Mouse (Mus musculus): ENCODE measurements at regions not wholly inside any gene's neighbourhood (a gene's known extent, or its start where the extent isn't known, plus 50 kb on each side); places are given as distances from the start of the nearest gene placed in this dataset.

DNA sequence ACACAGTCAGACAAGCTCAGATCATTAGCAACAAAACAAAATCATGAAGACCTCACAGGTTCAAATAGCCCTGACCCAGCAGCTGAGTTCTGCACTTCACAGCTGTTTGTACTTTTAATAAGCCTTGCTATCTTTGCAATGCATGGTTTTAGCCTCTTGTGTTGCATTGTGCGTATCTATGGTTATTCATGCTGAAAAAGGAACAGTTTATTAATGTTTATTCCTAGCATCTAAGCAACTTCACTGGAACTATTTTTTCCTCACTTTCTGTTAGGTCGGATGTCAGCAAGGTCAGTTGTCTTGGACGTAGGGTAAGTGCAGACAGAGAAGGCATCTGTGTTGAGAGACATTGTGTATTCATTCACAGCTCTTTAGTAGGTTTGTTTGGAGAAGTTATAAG lies 107.3 kb upstream of the Ccn2 start:
- no peak for ATAC-seq (replicated peaks; ENCODE audit: poor library complexity, severe bottlenecking)

DNA sequence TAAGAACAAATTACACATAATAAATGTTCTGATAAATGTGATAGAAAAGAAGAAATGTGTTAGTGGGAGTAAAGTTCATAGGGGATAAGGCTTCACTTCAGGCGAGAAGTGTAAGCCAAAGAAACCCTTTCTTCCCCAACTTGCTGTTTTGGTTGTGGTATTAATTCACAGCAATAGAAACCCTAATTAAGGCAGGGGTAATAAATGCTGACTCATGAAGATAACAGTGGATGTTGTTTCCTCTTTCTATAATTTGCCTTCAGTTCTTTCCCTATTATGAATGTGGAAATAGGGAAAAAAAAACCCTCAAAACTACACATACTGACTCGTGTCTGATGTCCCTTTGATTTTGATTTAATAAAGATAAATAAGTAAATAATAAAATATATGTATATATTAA lies 104.8 kb upstream of the Ccn2 start:
- ATAC-seq (replicated peaks; ENCODE audit: poor library complexity, severe bottlenecking) = no peak

DNA sequence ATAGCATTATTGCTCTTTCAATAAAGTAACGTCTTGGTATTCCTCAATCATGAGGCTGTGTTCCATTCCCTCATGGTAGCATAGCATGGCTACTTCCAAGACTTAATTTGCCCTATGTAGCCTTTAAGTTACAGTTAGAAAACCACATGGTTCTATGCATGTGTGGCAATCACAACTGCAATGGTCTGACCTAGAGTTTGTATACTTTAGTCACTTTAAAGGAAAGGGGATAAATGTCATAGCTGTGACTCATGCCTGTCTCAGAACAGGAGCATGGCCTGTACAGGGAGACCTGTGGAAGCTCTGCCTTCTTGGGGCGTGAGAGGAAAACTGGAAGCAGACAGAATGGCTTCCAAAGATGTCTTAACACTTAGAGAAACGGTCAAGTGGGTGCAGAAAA lies 103.4 kb upstream of the Ccn2 start:
- ATAC-seq (replicated peaks; ENCODE audit: poor library complexity, severe bottlenecking) = no peak

DNA sequence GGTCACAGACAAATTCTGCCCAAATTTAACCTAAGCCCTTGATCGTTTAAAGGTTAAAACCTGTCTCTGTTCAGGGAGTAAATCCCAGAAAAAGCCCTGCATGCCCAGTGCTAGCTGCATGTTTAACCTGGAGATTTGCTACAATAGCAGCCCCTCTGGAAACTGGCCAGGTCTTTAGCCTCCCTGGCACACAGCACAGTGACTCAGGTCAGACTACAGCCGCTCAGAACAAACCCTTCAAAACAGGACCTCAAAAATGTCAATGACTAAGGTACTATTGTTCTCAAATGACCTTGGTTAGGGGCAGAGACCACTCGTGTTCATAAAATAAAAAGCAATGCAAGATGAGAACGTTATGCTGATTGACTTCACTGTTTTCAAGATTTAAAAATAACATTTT lies 101.8 kb upstream of the Ccn2 start:
- no peak for ATAC-seq (replicated peaks; ENCODE audit: poor library complexity, severe bottlenecking)

DNA sequence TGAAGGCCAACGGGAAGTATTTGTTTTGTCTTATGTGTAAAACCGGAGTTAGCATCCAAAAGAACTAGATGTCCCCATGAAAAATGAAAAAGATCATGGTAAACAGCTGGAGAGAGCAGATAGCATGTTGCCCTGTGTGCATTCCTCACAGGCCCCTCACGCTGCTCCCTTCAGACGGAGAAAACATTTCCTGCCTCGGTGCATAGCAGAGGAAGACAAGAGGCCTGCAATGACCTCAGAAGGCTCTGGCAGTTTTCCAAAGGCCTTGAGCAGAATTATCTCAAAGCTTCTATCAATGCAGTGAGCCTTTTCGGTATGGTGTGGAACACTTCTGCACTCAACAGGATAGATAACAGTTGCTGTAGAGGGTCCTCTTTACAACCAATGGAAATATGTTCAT lies 101.3 kb upstream of the Ccn2 start:
- no peak for ATAC-seq (replicated peaks; ENCODE audit: poor library complexity, severe bottlenecking)

DNA sequence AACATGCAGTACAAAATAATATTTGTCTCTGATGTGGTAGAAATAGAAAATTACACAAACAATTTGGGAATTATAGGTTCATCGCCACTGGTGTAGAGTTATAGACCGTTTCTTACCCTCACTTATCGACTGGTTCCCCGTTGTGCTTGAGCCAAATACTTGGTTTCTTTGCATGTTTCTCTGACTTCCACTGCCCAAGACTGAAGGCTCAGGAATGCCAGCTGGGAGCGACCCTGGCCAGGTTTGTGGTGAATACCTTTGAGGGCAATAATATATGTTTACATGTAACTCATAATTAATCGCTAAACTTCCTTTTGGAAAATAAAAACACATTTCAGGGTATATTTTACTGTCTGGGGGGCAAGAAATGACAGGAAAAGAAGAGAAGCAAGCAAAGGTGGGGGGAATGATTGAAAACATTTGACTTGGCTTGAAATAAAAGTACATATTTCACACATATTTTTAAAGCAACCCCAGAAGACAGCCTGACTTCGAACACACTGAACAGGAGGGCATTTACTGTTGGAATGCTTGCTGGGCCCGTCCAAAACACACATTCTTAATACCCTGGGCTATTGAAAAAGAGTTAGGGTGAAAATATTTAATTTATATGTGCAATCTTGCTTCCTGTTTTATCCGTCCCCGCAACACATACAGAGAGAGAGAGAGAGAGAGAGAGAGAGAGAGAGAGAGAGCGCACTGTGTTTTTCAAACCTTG lies 75.3 kb upstream of the Ccn2 start:
- ATAC-seq (replicated peaks; ENCODE audit: poor library complexity, severe bottlenecking) = no peak

DNA sequence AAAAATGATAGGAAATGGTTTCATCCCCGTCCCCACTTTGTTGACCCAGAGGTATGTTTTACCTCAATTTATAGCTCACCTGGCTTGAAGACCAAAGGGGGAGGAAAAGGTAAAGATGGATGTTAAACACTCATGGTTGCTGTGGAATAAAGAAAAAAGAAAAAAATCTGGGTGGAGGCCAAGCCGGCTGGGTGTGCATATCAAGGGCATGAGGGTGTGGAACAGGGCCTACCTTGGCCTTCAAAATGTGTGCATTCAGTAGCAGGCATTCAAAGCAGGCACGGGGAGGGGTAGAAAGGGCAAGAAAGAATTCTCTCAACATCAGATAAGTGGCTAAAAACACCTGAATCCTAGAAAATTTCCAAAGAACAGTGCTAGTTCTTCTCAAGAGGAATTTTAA lies 74.7 kb upstream of the Ccn2 start:
- ATAC-seq (replicated peaks; ENCODE audit: poor library complexity, severe bottlenecking) = no peak

DNA sequence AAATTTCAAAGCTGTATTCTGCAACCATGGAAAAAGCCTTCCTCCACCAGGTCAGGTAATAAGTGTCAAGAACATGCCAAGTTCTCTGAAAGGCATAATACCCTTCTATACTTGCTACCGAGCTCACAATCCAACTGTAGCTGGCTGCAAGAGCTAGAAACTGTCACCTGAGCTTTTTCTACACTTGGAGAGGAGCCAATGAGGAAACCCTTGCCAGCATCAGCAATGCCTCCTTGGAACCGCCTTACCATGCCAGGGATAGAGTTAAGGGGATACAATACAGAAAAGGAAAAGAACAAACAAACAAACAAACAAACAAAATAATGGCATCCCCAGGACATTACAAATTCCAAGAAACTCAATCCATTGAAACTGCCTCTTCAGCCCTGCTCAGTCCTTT lies 62.5 kb upstream of the Ccn2 start:
- ATAC-seq (replicated peaks; ENCODE audit: poor library complexity, severe bottlenecking) = no peak

DNA sequence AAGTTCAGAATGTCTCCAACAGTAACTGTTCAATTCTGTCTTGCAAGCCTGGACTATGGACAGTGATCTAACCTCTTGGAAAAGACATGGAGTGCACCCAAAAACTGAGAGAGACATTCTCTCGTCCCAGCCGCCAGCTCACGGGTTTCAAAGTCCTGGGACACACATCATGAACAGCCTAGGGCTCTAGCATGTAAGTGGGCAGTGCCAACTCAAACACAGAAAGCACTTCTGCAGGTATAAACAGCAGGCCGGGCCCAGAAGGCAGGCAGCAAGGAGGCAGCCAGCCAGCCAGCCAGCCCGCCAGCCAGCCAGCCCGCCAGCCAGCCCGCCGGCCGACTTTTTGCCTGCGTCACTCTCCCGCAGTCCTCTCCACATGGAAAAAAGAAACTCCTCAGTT lies 60.3 kb upstream of the Ccn2 start:
- ATAC-seq (replicated peaks; ENCODE audit: poor library complexity, severe bottlenecking) = no peak

DNA sequence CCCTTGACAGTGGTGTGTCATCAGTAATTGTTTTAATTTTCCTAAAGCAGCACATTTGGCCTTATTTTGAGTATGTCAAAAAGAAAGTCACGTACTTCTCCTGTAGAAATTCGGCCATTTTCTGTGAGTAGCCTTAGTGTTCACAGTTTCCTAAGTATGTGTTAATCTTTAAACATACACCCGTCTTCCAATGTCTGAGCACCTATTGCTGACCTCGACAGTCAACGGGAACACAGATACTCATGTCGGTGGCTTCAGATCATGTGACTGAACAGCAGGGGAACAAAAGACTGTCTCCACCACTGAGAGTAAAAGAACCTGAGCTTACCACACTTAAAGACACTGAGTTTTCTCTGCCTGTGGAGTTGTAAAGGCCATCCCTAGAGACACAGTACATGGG lies 59.8 kb upstream of the Ccn2 start:
- no peak for ATAC-seq (replicated peaks; ENCODE audit: poor library complexity, severe bottlenecking)

DNA sequence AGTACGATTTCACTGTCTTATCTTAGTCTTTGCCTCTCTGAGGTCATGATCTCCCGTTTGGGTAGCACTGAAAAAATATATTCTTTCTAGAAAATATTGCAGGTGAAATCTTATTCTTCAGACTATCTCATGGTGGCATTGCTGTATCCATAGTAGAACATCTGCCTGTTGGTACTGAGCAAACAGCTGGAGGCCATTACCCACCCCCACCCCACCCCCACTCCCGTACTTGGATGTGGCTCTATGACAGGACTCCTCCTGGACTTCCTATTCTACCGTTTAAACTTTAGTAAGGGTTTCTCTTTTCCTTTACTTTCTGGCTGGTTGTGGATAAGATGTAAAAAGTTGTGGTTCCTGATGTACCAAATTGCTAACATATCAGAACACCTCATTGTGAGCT lies 53.3 kb upstream of the Ccn2 start:
- ATAC-seq (replicated peaks; ENCODE audit: poor library complexity, severe bottlenecking) = no peak
